Mouse (Mus musculus) layer of hippocampus, postnatal 10 days (tissue): ENCODE data around the gene Klf2. TPM values are rescaled to one million over a fixed set of nuclear protein-coding genes. Genes with fewer than 3 reads are reported as not detected.
A peak's percentile ranks its signal among the peaks of the same experiment; 100 is the strongest.

Experiments
- DNase-seq, 2 experiments: peaks; one replicate each; pipeline ENCODE4 v3.0.0; 2021; ENCODE audit warnings: low spot score in 2 of 2
- long read RNA-seq: library from polyadenylated mRNA; stranded (forward); transcript quantifications from one replicate; pipeline ENCODE4 v2.0.0, GENCODE M21; 2023
- total RNA-seq, 2 experiments: library from RNA; stranded (reverse); gene quantifications; 2 replicates each; pipeline ENCODE4 v1.2.3; 2021

Gene Klf2
- 10 to 100 TPM; 19.5 to 21.4 TPM for total RNA-seq
- long read RNA-seq, transcript Klf2-201 (3 exons, 1,847 nt): major isoform, 11 of 12 reads
- long read RNA-seq, partial matches to known transcripts: 1 of 12 reads
- long read RNA-seq, other reads (novel, unspliced or antisense): 0 of 12 reads

GRCm38 (mm10) chr8:72318801-72319322, at the start of gene Klf2:
Gene Klf2 (plus strand): TSS chr8:72319033.
- peak; percentile 81 to 89 for DNase-seq

GRCm38 (mm10) chr8:72270606-72271005, 48.2 kb upstream of the Klf2 start:
- DNase-seq: no peak

GRCm38 (mm10) chr8:72271051-72271660, 47.7 kb upstream of the Klf2 start:
- DNase-seq: no peak

- DNase-seq: no peak
Observed at GRCm38 (mm10) chr8:72271691-72272090, 47.1 kb upstream of the Klf2 start.

GRCm38 (mm10) chr8:72272361-72272760, 46.5 kb upstream of the Klf2 start:
- peak; percentile 65 to 75 for DNase-seq

- no peak for DNase-seq
Observed at GRCm38 (mm10) chr8:72273111-72273770, 45.6 kb upstream of the Klf2 start.

GRCm38 (mm10) chr8:72273807-72274206, 45.0 kb upstream of the Klf2 start:
- no peak for DNase-seq

- no peak for DNase-seq
Observed at GRCm38 (mm10) chr8:72277244-72277643, 41.6 kb upstream of the Klf2 start.

- no peak for DNase-seq
Observed at GRCm38 (mm10) chr8:72279151-72279550, 39.7 kb upstream of the Klf2 start.

GRCm38 (mm10) chr8:72281634-72282033, 37.2 kb upstream of the Klf2 start:
- DNase-seq: peak in 1 of 2 experiments; percentile 40

GRCm38 (mm10) chr8:72285285-72285684, 33.5 kb upstream of the Klf2 start:
- no peak for DNase-seq

- DNase-seq: no peak
Observed at GRCm38 (mm10) chr8:72289051-72289450, 29.8 kb upstream of the Klf2 start.

GRCm38 (mm10) chr8:72291104-72291503, 27.7 kb upstream of the Klf2 start:
- DNase-seq: no peak

GRCm38 (mm10) chr8:72293309-72293708, 25.5 kb upstream of the Klf2 start:
- DNase-seq: no peak

GRCm38 (mm10) chr8:72295125-72295524, 23.7 kb upstream of the Klf2 start:
- DNase-seq: no peak

- DNase-seq: peak; percentile 48 to 69
Observed at GRCm38 (mm10) chr8:72295679-72296078, 23.2 kb upstream of the Klf2 start.

- no peak for DNase-seq
Observed at GRCm38 (mm10) chr8:72296561-72296960, 22.3 kb upstream of the Klf2 start.

GRCm38 (mm10) chr8:72298928-72299327, 19.9 kb upstream of the Klf2 start:
- DNase-seq: no peak

GRCm38 (mm10) chr8:72300654-72301400, 18.0 kb upstream of the Klf2 start:
- no peak for DNase-seq

GRCm38 (mm10) chr8:72301497-72301896, 17.3 kb upstream of the Klf2 start:
- DNase-seq: no peak

GRCm38 (mm10) chr8:72302986-72303612, 15.7 kb upstream of the Klf2 start:
- no peak for DNase-seq
